Mouse (Mus musculus) c-Kit-positive CD71-positive TER-119-positive erythroid progenitor cells, embryonic 14.5 days (primary cell): ENCODE measurements around the gene Brd4.
"Not testable (repeated sequence)": the region's sequence is repeated elsewhere in the genome, so short reads cannot be mapped to it uniquely, and the experiment has no call there.

Source experiments
- DNase-seq: peaks from one replicate; pipeline ENCODE4 v3.0.0-alpha.2; 2013; ENCODE audit warnings: low spot score

Gene Brd4

DNA sequence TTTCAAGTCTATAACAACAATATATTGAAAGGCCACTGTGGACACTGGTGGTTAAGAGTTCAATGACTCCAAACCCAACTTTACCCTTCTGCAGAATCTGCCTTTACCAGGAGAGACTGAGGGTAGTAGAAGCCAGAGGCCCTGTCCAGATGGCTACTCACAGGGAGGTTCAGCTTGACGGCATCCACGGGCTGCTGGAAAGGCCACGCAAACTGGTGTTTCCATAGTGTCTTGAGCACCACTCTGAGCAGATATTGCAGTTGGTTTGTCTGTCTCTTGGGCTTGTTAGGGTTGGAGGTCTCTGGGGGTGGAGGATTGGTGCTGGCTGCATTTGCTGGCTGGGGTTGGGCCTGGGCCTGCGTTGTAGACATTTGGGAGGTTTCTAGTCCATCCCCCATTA is 55.3 kb downstream of the Brd4 start:
- no peak for DNase-seq

DNA sequence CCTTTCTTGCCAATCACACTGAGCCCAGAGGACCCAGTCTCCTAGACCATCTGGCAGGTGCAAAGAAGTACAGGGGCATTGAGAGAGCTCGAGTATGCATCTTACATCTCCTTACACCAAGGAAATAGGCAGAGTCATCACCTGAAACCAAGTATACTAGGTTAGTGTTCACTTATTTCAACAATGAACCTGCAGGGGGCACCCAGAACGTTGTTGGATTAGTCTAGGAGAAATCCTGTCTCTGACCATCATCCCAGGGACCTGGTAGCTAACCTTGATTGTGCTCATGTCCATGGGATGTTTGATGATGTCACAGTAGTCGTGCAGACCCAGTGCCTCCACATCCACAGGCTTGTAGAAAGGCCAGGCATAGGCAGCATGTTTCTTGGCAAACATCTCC is 63.6 kb downstream of the Brd4 start:
- no peak for DNase-seq

DNA sequence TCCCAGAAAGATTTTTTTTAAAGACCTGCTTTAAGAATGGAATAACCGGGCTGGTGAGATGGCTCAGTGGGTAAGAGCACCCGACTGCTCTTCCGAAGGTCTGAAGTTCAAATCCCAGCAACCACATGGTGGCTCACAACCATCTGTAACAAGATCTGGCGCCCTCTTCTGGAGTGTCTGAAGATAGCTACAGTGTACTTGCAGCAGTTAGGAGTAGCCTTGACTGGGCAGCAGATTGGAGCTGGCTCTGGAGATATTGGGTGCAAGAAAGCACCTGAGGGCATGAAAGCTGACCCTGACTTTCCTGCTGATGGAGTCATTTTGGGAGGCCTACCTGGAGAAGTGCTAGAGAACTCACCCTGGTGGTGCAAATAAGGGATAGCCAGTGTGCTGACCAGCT is 68.9 kb downstream of the Brd4 start:
- DNase-seq = not testable (repeated sequence)

DNA sequence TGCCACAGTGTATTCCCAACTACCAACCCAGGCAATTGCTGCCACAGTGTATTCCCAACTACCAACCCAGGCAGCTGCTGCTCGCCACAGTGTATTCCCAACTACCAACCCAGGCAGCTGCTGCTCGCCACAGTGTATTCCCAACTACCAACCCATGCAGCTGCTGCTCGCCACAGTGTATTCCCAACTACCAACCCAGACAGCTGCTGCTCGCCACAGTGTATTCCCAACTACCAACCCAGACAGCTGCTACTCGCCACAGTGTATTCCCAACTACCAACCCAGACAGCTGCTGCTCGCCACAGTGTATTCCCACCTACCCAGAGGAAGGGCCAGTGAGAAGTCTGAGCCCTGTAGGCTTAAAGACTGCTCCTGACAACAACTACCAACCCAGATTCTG is 73.0 kb downstream of the Brd4 start:
- DNase-seq = not testable (repeated sequence)

DNA sequence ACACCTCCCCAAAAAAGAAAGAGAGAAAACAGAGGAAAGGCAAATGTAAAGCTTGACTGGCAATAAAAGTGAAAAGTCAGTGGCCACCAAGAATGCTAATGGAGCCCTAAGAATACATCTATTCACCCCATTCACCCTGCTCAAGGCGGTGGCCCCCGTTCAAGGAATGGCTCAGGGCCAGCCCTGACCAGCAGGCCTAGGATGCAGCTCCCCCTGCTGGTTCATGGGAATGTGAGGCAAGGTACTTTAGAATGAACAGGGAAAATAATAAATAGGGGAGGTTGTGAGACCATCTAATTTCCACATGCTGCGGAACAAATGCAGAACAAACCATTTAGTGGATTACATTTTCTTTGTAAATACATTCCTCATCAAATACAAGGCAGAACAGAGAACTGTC is 74.8 kb downstream of the Brd4 start:
- peak; percentile 24 for DNase-seq

DNA sequence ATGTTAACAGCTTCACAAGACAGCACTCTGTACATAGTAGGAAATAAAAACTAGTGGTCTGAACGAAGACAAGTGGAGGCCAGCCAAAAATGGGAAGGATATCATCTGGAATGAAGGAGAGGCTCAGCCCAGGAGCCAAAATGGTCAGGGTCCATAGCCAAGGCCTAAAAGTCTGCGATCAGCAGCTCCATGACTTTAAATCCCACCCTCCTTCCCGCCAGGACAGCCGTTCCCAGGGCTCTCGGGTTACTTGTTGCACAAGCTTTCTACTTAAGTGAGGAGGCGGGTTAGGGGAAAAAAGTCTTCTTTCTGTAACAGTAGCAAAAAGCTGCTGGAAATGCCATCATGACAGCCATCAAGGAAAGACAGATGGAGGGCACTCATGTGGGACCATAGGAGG is 75.4 kb downstream of the Brd4 start:
- no peak for DNase-seq

DNA sequence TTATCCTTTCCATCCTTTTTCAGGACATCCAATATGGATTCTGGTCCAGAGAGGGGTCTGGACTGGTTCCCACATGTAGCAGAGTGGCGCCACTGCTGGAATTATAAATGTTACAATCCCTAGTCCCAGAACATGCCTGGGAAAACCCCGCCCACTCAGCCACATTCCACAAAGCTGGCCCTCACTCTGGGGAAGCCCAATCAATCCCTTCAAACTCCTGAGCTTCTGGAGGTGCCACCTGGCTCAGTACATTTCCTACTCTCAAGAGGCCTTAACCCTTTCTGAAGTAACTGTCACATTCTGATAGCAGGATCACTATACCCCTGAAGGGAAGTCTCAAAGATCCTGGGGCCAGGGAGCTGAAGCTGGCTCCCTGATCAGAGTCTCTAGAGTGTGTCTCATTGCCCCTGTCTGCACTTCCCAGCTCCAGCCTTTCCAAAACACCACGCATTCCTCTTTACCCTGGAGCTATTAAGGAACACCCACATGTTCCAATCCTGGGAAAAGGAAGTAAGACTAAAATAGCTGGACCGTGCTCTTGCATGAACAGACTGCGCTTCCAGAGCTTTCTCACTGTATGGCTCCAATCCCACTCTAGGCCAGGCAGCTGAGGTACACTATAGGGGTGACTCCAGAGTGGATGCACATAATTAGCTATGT is 76.8 kb downstream of the Brd4 start:
- DNase-seq = no peak

DNA sequence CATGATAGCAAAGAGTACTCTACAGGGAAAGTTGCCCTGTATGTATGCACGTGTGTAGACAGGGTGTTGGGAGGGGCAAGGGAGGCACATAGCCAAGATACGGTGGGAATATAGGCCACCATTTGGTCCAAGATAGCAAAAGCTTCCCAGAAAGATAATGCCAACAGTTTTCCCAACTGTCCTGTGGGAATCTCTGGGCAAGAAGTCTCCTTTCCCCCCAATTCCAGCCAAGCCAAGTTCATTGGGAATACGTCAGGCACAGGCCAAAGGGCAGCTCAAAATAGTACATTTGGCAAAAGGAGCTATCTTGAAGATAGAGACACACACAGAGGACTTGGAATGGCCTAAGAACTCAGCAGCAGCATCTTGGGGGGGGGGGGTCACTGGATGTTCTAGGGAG is 79.2 kb downstream of the Brd4 start:
- DNase-seq = no peak

DNA sequence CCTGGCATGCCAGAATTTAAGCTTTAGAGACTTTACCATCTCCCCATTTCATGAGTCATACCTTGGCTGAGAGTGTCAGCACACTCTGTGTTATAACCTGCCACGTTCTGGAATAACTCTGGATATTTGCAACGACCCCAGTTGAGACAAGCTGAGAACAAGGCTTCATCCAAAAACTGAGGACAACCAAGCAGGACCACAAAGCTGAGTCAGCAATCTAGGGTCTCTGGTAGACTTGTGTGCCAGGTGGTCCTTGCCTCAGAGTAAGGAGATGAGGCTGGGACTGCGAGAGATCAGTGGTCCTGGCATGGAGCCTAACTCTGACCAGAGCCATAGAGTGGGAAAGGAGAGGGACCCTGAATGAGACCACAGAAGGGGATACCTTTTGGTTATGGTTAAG is 81.5 kb downstream of the Brd4 start:
- DNase-seq = no peak

DNA sequence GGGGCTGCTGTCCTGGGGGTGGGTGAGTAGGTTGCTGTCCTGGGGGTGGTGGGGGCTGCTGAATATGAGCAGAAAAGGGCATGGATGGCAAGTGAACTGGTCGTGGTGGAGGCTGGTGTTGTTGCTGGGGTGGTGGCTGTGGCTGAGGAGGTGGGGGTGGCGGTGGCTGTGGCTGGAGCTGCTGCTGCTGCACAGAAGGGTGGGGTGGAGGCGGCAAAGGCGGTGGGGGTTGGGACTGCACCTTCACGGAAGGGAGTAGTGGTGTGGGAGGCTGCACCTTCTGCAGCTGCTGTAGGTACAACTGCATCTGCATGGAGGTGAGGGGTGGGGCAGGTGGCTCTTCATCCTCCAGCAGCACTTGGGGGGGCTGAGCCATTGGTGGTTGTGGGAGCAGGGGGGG is 83.4 kb downstream of the Brd4 start:
- DNase-seq = no peak

DNA sequence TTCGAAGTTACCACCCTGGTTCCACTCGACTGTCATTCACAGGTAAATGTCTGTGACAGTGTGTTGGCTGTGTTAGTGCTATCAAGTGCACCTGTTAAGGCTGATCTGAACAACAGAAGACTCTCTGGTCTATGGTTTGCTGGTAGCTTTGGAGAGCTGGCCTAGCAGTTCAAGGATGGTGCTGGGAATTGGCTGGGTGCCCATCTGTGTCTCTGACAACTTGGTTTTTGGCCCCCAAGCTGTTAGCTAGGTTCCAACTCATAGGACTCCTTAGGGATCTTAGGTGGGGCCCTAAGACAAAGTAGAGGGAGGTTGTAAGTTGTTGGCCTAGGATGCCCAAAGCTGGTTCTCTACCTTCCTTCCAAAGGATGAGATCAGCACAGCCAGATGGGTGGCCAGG is 84.7 kb downstream of the Brd4 start:
- no peak for DNase-seq

DNA sequence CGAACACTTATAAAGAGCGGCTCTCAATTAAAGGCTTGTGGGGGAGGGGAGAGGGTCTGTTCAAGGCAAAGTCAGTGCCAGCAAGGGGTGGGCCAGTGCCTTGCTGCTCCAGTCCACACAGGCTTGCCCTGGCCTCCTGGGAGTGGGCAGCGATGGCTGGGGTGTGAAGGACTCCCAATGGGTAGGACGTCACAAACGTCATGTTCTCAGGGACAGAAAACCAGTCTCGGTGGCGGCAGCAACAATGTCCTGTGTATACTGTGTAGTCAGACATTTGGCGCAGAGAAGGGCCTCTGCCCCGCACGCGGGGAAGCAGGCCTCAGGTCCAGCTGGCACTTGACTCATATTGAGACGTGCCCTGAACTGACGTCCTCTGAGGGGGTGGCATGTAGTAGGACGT is 87.4 kb downstream of the Brd4 start:
- no peak for DNase-seq

DNA sequence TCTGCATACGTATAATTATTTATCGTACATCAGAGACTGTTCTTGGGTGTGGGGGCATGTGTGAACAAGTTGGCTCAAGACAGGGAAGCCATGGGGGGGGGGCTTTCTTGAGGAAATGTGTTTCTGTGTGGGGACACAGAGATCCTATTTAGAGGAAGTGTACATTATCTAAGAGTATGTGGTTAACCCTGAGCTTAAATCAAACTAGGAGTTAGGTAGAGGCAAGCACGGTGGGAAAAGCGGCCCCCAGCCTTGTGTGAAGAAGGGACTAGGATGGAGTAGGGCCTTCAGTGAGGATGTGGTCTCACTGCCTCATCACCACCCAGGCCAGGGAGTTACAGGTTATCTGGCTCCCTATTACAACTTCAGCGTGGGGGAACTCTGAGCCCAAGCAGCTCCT is 88.8 kb downstream of the Brd4 start:
- no peak for DNase-seq

DNA sequence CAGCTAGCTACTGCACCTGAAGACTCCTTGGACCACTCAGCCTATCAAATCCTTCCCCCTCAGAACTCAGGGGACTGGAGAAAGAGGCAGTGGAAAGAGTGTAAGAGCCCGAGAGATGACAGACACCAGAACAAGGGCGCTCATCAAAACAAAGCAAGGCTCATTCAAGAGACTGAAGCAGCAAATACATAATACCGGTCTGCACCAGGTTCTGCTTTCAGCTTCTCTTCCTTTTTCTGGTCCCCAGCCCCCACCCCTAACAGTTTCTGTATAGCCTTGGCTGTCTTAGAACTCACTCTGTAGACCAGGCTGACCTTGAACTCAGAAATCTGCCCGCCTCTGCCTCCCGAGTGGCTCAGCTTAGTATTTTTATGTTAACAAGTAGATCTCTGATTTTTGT is 91.5 kb downstream of the Brd4 start:
- no peak for DNase-seq

DNA sequence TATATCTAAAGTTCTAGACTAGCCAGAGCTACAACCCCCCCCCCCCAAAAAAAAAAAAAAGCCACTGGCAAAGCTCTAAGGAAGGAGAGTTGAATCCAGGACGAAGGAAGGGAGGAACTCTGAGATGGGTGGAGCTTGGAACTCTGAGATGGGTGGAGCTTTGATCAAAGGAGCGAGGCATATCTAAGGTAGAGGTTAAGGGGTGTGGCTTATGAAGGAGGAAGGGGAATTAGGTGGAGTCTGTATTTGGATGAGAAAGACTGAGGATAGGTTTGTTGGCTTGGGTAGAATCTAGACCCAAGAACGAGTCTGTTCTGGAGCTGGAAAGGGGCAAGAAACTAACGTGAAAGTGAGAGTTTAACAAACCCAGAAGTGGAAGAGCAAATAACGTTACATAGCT is 94.7 kb downstream of the Brd4 start:
- DNase-seq = no peak

DNA sequence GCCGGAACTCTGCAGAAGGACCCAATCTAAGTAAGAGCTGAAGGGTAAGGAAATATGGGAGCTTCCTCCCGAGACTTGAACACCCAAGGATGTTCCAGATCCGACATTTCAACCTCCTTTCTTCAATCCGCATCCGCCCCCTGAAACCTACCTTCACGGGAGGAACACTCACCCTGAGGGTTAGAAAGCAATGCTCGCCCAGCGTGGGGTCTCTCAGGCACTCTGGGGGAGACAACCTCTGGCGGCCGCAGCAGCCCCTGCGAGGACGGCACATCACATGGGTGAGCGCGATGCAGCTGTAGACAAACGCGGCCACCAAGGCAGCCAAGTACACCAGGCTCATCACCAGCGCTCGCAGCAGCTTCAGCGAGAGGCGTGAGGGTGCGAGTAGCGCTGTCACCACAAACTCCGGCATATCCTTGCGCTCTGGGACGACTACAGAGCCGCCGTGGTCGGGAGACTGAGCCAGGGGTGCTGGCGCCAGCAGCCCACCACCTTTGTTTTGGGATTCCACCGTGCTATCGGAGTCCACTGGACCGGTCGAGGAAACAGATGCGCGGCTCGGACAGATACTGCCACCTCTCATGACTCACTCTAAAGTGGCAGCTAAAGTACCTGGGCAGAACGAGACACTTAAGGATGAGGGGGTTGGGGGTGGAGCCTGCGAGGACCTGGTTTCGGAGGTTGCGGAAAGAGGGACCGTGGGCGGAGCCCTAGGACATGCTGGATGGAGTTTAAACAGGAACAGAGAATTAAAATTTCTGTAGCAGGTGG is 95.5 kb downstream of the Brd4 start, which contains the start of gene Ephx3:
Gene Ephx3, minus strand, starts transcription at position 687 of the 774 bp plus-strand sequence.
- DNase-seq = no peak

DNA sequence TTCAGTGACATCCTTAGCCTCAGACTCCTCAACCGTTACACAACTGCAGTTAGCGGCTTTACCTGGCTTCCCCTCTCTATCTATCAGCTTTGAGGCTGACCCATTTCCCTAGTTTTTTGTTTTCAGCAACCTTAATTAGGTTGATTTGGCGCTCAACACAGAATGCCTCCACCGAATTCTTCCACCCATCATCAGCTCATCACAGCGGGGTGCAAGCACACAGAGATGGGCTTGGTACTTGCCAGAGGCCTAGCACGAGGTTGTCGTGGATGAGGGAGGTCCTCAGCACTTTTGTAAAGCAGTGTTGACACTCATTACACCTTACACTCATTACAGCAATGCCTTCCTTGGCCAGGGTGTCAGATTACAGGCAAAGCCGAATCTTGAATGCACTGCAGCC is 101.5 kb downstream of the Brd4 start:
- DNase-seq = no peak

DNA sequence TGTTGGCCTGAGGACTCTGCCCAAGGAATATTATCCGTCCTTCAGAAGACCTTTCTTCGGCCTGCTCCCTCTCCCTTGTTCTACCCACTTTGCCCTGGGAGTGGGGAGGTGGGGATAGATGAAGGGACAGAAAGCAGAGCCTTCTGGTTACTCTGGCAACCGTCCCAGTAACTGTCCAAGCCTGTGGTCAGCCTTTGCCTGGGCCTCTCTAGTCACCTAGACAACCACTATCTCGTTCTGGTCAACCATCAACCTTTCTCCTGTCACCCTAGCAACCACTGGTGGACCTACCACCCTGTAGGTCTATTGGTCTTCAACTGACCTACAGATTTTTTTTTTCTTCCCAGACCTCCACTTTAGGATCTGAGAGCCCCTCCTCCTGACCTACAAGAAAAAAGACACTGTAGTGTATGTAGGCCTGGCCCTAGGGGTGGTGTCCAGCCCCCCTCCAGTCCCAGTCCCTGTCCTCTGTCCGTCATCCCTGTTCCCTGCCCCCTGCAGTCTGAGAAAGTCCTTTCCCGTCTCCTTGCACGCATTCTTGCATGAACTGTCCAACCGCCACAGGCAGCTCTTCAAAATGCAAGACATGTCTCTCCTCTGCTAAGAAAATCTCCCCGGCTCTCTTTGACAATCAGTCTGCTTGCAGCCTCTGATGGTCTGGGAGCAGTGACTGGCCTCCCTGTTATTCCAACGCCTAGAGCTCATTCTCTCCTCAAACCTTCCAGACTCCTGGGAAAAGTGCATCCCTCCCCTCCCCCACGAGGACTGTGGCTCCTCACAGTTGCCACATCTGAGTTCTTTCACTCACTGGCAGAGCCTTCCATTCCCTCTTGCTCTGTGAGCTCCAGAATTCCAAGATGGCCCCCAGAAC is 104.7 kb downstream of the Brd4 start:
- no peak for DNase-seq

DNA sequence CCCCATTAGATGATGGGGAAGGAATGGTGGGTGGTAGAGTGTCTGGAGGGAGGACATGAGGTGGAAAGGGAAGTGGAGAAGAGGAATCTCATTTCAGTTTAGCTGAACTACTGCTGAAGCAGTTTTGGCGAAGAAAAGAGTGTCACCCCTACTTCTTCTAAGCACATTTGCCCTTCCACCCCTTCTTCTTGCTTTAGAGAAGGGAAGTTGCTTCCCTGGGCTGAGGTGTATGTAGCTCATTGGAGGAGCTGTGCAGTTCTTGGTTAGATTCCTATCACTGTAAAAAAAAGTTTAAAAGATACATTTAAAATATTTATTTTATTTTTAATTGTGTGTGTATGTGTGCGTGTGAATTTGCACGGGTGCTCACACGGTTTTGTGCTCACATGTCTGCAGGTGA is 107.6 kb downstream of the Brd4 start:
- DNase-seq = no peak

DNA sequence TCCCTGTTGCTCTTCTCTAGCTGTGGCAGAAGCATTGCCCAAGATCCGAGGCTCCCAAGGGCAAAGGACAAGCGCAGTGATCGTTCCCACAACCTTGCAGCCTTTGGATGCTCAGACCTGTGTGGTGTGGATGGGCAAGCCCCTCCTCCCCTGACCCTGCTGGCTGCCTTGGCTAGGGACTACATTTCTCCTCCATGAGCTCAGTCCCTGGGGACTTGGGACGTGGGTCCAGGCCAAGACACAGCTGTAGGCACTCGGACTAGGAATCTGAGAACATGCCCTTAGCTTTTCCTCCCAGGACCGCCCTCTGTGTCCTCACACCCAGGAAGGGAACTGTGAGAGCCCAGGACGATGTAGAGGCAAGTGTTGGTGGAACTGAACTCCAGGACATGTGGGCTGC is 111.4 kb downstream of the Brd4 start:
- DNase-seq = no peak

DNA sequence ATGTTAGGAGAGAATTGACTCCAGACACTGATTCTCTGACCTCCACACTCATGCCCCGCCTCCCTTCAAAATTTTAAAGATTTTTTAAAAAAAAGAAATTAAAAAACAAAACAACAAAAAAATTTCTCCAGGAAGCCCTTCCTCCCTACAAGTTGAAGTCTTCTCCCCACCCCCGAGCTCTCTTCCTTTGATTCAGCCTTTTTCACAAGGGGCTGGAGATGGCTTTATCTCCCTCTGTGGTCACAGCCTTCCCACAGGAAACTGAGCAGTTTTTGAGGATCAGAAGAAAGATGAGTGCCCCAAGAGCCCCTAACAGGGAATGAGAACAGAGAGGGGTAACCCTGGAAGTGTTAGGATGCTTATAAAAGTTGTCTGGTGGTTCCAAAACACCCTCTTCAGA is 112.0 kb downstream of the Brd4 start:
- no peak for DNase-seq

DNA sequence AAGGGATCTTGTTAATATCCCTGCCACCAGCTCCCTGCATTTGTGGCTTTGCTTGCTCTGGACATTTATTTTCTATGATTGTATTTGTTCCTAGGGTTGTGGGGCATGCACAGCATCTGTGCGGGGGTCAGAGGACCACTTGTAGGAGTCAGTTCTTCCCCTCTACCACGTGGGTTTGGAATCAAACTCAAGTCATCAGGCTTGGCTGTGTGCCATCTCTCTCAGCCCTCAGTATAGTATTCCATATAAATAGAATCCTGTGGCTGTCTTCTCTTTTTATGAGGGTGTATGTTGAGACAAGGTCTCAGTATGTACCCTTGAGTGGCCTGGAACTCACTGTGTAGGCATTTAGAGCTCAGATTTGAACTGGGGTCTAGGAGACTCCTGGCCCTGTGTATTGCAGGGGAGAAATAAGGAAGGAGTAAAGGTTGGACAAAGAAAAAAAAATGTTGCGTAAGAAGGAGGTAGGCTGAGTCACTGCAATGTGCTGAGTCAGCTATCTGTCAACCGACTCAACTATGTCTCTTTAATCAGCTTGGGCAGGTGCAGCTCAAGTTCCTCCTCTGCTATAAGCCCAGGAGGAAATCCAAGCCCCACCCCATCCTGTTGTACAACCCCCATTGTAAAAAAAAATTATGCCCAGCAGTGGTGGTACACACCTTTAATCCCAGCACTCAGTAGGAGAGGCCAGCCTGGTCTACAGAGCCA is 114.8 kb downstream of the Brd4 start:
- peak; percentile 51 for DNase-seq
